Mouse (Mus musculus) CH12.LX (cell line): ENCODE measurements around the gene Plgrkt. TPM values are rescaled to one million over a fixed set of nuclear protein-coding genes. Genes with fewer than 3 reads are reported as not detected.

ENCODE experiments used
- DNase-seq: peaks from one replicate; pipeline ENCODE4 v3.0.0-alpha.2; 2013; ENCODE audit errors: extremely low read depth
- H3K27ac ChIP-seq: 2 replicates; pipeline ENCODE4 v1.5.1; 2012; ENCODE audit warnings: low read depth, mild to moderate bottlenecking, control low read depth, moderate library complexity; ENCODE audit not compliant: insufficient read depth
- H3K27me3 ChIP-seq: replicated peaks from 2 replicates; pipeline ENCODE3; 2012; ENCODE audit warnings: inconsistent platforms
- H3K36me3 ChIP-seq, 2 experiments: replicated peaks in 1 of 2; 2 replicates each; pipeline versions ENCODE3 to v1.6.1; 2012; ENCODE audit warnings: inconsistent platforms in 1 of 2, low read length in 1 of 2, mild to moderate bottlenecking in 1 of 2, mixed read lengths in 1 of 2, moderate library complexity in 1 of 2; ENCODE audit not compliant: control insufficient read depth in 1 of 2, insufficient read depth in 1 of 2
- H3K4me1 ChIP-seq, 2 experiments: 2 replicates each; pipeline ENCODE4 v1.6.1; 2012; ENCODE audit warnings: inconsistent platforms in 1 of 2, moderate library complexity in 1 of 2; ENCODE audit not compliant: insufficient read depth in 2 of 2, control insufficient read depth in 1 of 2
- H3K4me2 ChIP-seq: 2 replicates; pipeline ENCODE4 v1.6.1; 2012; ENCODE audit warnings: low read depth, mild to moderate bottlenecking, control low read depth; ENCODE audit not compliant: poor library complexity, insufficient read depth, severe bottlenecking
- H3K4me3 ChIP-seq, 3 experiments: fragments of 150-350 bp in 1 of 3; sonication (generic) in 1 of 3; replicated peaks in 1 of 3; 2 replicates each; pipeline versions ENCODE3 to v1.5.1; 2011 to 2012; ENCODE audit warnings: low read depth in 2 of 3, low read length in 2 of 3, mild to moderate bottlenecking in 2 of 3, moderate library complexity in 2 of 3, control low read depth in 1 of 3, improper control_type of control experiment in 1 of 3, inconsistent platforms in 1 of 3, mixed read lengths in 1 of 3; ENCODE audit not compliant: poor library complexity in 1 of 3
- H3K79me2 ChIP-seq: replicated peaks from 2 replicates; pipeline ENCODE4 v1.6.1; 2012; ENCODE audit warnings: mild to moderate bottlenecking, moderate library complexity; ENCODE audit not compliant: control insufficient read depth, poor library complexity, insufficient read depth, severe bottlenecking; ENCODE audit errors: extremely low read depth
- H3K9ac ChIP-seq: 2 replicates; pipeline ENCODE4 v1.6.1; 2012; ENCODE audit warnings: low read depth, mild to moderate bottlenecking, control low read depth, moderate library complexity; ENCODE audit not compliant: insufficient read depth
- H3K9me3 ChIP-seq: replicated peaks from 2 replicates; pipeline ENCODE3; 2012; ENCODE audit warnings: low read length, inconsistent platforms, mixed read lengths
- BHLHE40 ChIP-seq: IDR thresholded peaks from 2 replicates; pipeline ENCODE4 v1.6.1; 2011; ENCODE audit warnings: mild to moderate bottlenecking, low read depth, low read length, improper control_type of control experiment
- CHD2 ChIP-seq: IDR thresholded peaks from 2 replicates; pipeline ENCODE4 v1.6.1; 2011; ENCODE audit warnings: low read length, improper control_type of control experiment
- CTCF ChIP-seq, 2 experiments: IDR thresholded peaks in 1 of 2; conservative IDR thresholded peaks in 1 of 2; 2 replicates each; pipeline ENCODE4 v1.5.1; 2011 to 2012; ENCODE audit warnings: low read depth in 2 of 2, low read length in 2 of 2, improper control_type of control experiment in 1 of 2, inconsistent platforms in 1 of 2, mild to moderate bottlenecking in 1 of 2, moderate library complexity in 1 of 2
- E2F4 ChIP-seq: IDR thresholded peaks from 2 replicates; pipeline ENCODE4 v1.6.1; 2011; ENCODE audit warnings: low read depth, low read length, improper control_type of control experiment; ENCODE audit not compliant: insufficient replicate concordance
- ELF1 ChIP-seq: IDR thresholded peaks from 2 replicates; pipeline ENCODE4 v1.6.1; 2014; ENCODE audit warnings: low read depth, mild to moderate bottlenecking, inconsistent platforms, low read length, improper control_type of control experiment
- EP300 ChIP-seq: IDR thresholded peaks from 2 replicates; pipeline ENCODE4 v1.6.1; 2011; ENCODE audit warnings: low read length, improper control_type of control experiment
- ETS1 ChIP-seq: conservative IDR thresholded peaks from 2 replicates; pipeline ENCODE4 v1.6.1; 2012; ENCODE audit warnings: low read depth, mild to moderate bottlenecking, inconsistent platforms, low read length, improper control_type of control experiment, moderate library complexity
- MEF2A ChIP-seq: IDR thresholded peaks from 2 replicates; pipeline ENCODE4 v1.6.1; 2014; ENCODE audit warnings: low read depth, mild to moderate bottlenecking, inconsistent platforms, low read length, improper control_type of control experiment, borderline replicate concordance
- MYC ChIP-seq: IDR thresholded peaks from 2 replicates; pipeline ENCODE4 v1.6.1; 2011; ENCODE audit warnings: low read depth, mild to moderate bottlenecking, improper control_type of control experiment, low read length
- NRF1 ChIP-seq: IDR thresholded peaks from 2 replicates; pipeline ENCODE4 v1.6.1; 2014; ENCODE audit warnings: low read depth, mild to moderate bottlenecking, inconsistent platforms, low read length, improper control_type of control experiment, moderate library complexity
- RCOR1 ChIP-seq: conservative IDR thresholded peaks from 2 replicates; pipeline ENCODE4 v1.6.1; 2012; ENCODE audit warnings: low read depth, mild to moderate bottlenecking, inconsistent platforms, low read length, improper control_type of control experiment
- SIN3A ChIP-seq: IDR thresholded peaks from 2 replicates; pipeline ENCODE4 v1.6.1; 2012; ENCODE audit warnings: low read length, improper control_type of control experiment, inconsistent platforms
- TBP ChIP-seq: conservative IDR thresholded peaks from 2 replicates; pipeline ENCODE4 v1.6.1; 2011; ENCODE audit warnings: low read depth, low read length, improper control_type of control experiment
- TCF12 ChIP-seq: IDR thresholded peaks from 2 replicates; pipeline ENCODE4 v1.6.1; 2014; ENCODE audit warnings: low read depth, mild to moderate bottlenecking, inconsistent platforms, low read length, improper control_type of control experiment
- UBTF ChIP-seq: IDR thresholded peaks from 2 replicates; pipeline ENCODE4 v1.6.1; 2012; ENCODE audit warnings: low read depth, mild to moderate bottlenecking, inconsistent platforms, low read length, improper control_type of control experiment, moderate library complexity
- USF2 ChIP-seq: conservative IDR thresholded peaks from 2 replicates; pipeline ENCODE4 v1.6.1; 2011; ENCODE audit warnings: low read depth, low read length, improper control_type of control experiment
- ZKSCAN1 ChIP-seq: IDR thresholded peaks from 2 replicates; pipeline ENCODE4 v1.6.1; 2012; ENCODE audit warnings: low read depth, inconsistent platforms, low read length, improper control_type of control experiment, borderline replicate concordance
- dilution Hi-C: fragments of 300-500 bp; cut with MboI; formaldehyde crosslinking; loops from 2 replicates; pipeline ENCODE4 v1.14.3; 2020; ENCODE audit warnings: low sequenced_read_pairs; ENCODE audit not compliant: extremely low pct_unique_long_range_greater_than_20kb, extremely low pct_ligation_motif_present
- in situ Hi-C: fragments of 300-500 bp; cut with MboI; formaldehyde crosslinking; loops from 3 replicates; pipeline ENCODE4 v1.14.3; 2019; ENCODE audit warnings: low sequenced_read_pairs, low pct_ligation_motif_present, low pct_unique_long_range_greater_than_20kb, mixed read lengths
- polyA plus RNA-seq: library from polyadenylated mRNA; unstranded; fragments of >175 nt; gene quantifications from 2 replicates; pipeline ENCODE4 v1.2.1, GENCODE M21; 2012; ENCODE audit warnings: low read depth; ENCODE audit not compliant: insufficient read length
- total RNA-seq, 2 experiments: library from RNA; depleted of rRNA; stranded (reverse); fragments of 300-350 nt in 1 of 2; fragments of >200 nt in 1 of 2; gene quantifications; 2 replicates each; pipeline ENCODE4 v1.2.3; 2012 to 2014

Gene Plgrkt
- total and polyA plus RNA-seq, 3 experiments, result 31.3 to 40.6 (median 33.0) TPM

DNA sequence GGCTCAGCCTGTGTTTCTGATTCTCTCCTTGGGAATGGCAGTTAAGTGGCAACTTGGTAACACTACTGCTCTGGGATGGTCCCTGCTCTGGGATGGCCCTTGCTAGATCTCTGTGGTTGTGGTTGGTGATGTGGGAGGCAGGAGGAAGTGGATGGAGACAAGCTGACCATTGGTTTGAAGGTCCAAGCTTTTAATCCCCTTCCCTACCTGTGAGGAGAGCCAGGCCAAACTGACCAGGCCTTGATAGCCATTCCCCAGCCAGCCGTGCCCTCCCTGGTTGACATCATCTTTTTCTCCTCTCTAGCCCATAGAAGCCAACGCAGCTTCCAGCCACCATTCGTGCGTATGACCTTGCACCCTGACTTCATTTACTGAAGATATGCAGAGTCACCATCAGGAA, 35.4 kb upstream of the Plgrkt start:
- no peak for DNase-seq
- Histone ChIP-seq H3K9me3 (peaks cover 6% of the 10 kb centered on the region), H3K4me2 (no peak overlapping the region), H3K4me1 (peaks cover 2 to 23% of the 10 kb centered on the region in 2 experiments; a peak in 2 of 4 replicates), H3K36me3 (no peaks in the 10 kb centered on the region), H3K27ac (no peak overlapping the region), H3K79me2 (no peaks in the 10 kb centered on the region), H3K4me3 (no peak overlapping the region), H3K9ac (no peak overlapping the region), H3K27me3 (no peaks in the 10 kb centered on the region)
- dilution Hi-C loops, result no loop called here
- TF ChIP-seq MEF2A (no peak), MYC (no peak), SIN3A (no peak), ETS1 (no peak), USF2 (no peak), UBTF (no peak), TCF12 (no peak)
- in situ Hi-C loops, result no loop called here

DNA sequence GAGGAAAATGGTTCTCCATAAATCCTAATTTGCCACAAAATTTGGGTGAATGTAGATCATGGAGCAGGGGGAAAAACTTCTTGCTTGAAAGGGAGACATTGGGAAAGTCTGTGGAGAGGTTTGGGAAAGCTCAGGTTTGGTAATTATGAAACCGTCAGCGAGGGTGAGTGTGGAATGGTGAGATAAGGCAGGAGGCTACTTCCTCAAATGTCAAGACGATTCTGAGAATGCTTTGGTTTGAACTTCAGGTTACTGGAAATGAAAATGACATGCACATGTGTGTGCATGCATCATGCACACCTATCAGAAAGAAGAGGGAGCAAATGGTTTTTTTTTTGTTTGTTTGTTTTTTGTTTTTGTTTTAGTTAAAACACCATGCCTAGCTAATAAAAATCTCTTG, 33.3 kb upstream of the Plgrkt start:
- no peak overlapping the region for H3K4me2 ChIP-seq
- dilution Hi-C loops (no loop called here), in situ Hi-C loops (no loop called here)
- H3K27ac ChIP-seq, result no peak overlapping the region
- no peak overlapping the region for H3K4me3 ChIP-seq
- no peaks in the 10 kb centered on the region for H3K79me2 ChIP-seq
- no peak overlapping the region for H3K9ac ChIP-seq
- TF ChIP-seq BHLHE40 (peak; percentile 37; the same call in 1 of the 2 replicates), ETS1 (no peak), NRF1 (no peak), CTCF (conservative IDR thresholded peaks at IDR 0.05 in 1 of 2, IDR thresholded peaks at IDR 0.05 in 1 of 2; ENCODE audit: low read depth in 2 of 2, low read length in 2 of 2) (no peak), ELF1 (no peak), ZKSCAN1 (no peak), E2F4 (no peak), TBP (no peak), TCF12 (no peak), SIN3A (no peak), MEF2A (no peak), UBTF (no peak), CHD2 (no peak), RCOR1 (no peak), EP300 (0 out of 2 replicates have a peak, but pooled peaks have one; percentile 18)
- TF ChIP-seq, all 38 proteins: peak for 2
- H3K9me3 ChIP-seq, result peaks cover 6% of the 10 kb centered on the region
- no peak for DNase-seq
- H3K27me3 ChIP-seq, result no peaks in the 10 kb centered on the region
- no peaks in the 10 kb centered on the region for H3K36me3 ChIP-seq
- peaks cover 0 to 14% of the 10 kb centered on the region in 2 experiments; a peak in 2 of 4 replicates for H3K4me1 ChIP-seq
